Mouse (Mus musculus) lung, postnatal 0 days (tissue): Measurements from ENCODE around the gene Pcdh20. TPM values are rescaled to one million over a fixed set of nuclear protein-coding genes. Genes with fewer than 3 reads are reported as not detected.

Source experiments
- ATAC-seq: fragments of 200-750 bp; cut with Nextera tagmentation; 2 replicates; pipeline ENCODE4 v1.8.0; 2017; ENCODE audit warnings: moderate library complexity
- DNase-seq: peaks from one replicate; pipeline ENCODE4 v3.0.0-alpha.2; 2016; ENCODE audit warnings: low spot score
- H3K27ac ChIP-seq: fragments of 300-500 bp; sonication (generic); 2 replicates; pipeline ENCODE4 v1.5.1; 2014; ENCODE audit warnings: antibody characterized with exemption, mild to moderate bottlenecking, low read length, mixed read lengths
- H3K27me3 ChIP-seq: fragments of 300-500 bp; sonication (generic); replicated peaks from 2 replicates; pipeline ENCODE4 v1.6.1; 2014; ENCODE audit warnings: low read length, mixed read lengths; ENCODE audit not compliant: insufficient read depth
- H3K36me3 ChIP-seq: fragments of 300-500 bp; sonication (generic); 2 replicates; pipeline ENCODE4 v1.6.1; 2014; ENCODE audit warnings: low read length, mixed read lengths; ENCODE audit not compliant: insufficient read depth
- H3K4me1 ChIP-seq: fragments of 300-500 bp; sonication (generic); 2 replicates; pipeline ENCODE4 v1.6.1; 2014; ENCODE audit warnings: antibody characterized with exemption, low read depth, low read length, mixed read lengths; ENCODE audit not compliant: insufficient read depth
- H3K4me2 ChIP-seq: fragments of 300-500 bp; sonication (generic); replicated peaks from 2 replicates; pipeline ENCODE4 v1.6.1; 2014; ENCODE audit warnings: low read depth, mild to moderate bottlenecking, low read length, moderate library complexity, mixed read lengths
- H3K4me3 ChIP-seq: fragments of 300-500 bp; sonication (generic); 2 replicates; pipeline ENCODE4 v1.5.1; 2014; ENCODE audit warnings: low read depth, low read length
- H3K9ac ChIP-seq: fragments of 300-500 bp; sonication (generic); replicated peaks from 2 replicates; pipeline ENCODE4 v1.6.1; 2014; ENCODE audit warnings: low read depth, mild to moderate bottlenecking
- H3K9me3 ChIP-seq: fragments of 300-500 bp; sonication (generic); 2 replicates; pipeline ENCODE4 v1.6.1; 2016; ENCODE audit warnings: low read length, mixed read lengths
- CTCF ChIP-seq: IDR thresholded peaks from 2 replicates; pipeline ENCODE4 v1.5.1; 2016; ENCODE audit warnings: antibody characterized with exemption, mild to moderate bottlenecking
- EP300 ChIP-seq: IDR thresholded peaks from 2 replicates; pipeline ENCODE4 v1.6.1; 2016; ENCODE audit warnings: antibody characterized with exemption, mild to moderate bottlenecking, control low read depth
- WGBS: fragments of 180-500 bp; shearing (Covaris S2); extraction: QIAGEN DNeasy Blood & Tissue Kit; methylation state at CpG from one replicate; pipeline ENCODE4 v1.1.7; 2014; 5-methylcytosine and 5-hydroxymethylcytosine counted together
- polyA plus RNA-seq: library from polyadenylated mRNA; unstranded; fragments of >200 nt; fragmentation: Nextera tagmentation; extraction: Ambion mirVana; gene quantifications from 2 replicates; pipeline ENCODE4 v1.2.1, GENCODE M21; 2015

The Pcdh20 gene
- polyA plus RNA-seq, 1 experiment from 2014 or later: 1.2 TPM

GRCm38 (mm10) chr14:88463357-88463756 lies 7.8 kb downstream of the Pcdh20 start:
- ATAC-seq: no peak
- Histone ChIP-seq H3K36me3 (no peaks in the 10 kb centered on the region), H3K9ac (no peak overlapping the region), H3K27me3 (no peaks in the 10 kb centered on the region), H3K4me3 (no peak overlapping the region), H3K4me2 (no peak overlapping the region), H3K4me1 (no peaks in the 10 kb centered on the region), H3K27ac (no peak overlapping the region), H3K9me3 (no peaks in the 10 kb centered on the region)
- WGBS: 45% methylated on average over 2 of the region's 2 CpGs
- TF ChIP-seq CTCF (no peak), EP300 (no peak)
- DNase-seq: peak; percentile 30

GRCm38 (mm10) chr14:88462944-88463343 lies 8.3 kb downstream of the Pcdh20 start:
- Histone ChIP-seq H3K36me3 (no peaks in the 10 kb centered on the region), H3K27ac (no peak overlapping the region), H3K4me3 (no peak overlapping the region), H3K9me3 (no peaks in the 10 kb centered on the region), H3K27me3 (no peaks in the 10 kb centered on the region), H3K4me2 (no peak overlapping the region), H3K9ac (no peak overlapping the region), H3K4me1 (no peaks in the 10 kb centered on the region)
- ATAC-seq: no peak
- no peak for TF ChIP-seq CTCF
- no peak for DNase-seq
- WGBS: 76% methylated on average over 3 of the region's 3 CpGs

DNA sequence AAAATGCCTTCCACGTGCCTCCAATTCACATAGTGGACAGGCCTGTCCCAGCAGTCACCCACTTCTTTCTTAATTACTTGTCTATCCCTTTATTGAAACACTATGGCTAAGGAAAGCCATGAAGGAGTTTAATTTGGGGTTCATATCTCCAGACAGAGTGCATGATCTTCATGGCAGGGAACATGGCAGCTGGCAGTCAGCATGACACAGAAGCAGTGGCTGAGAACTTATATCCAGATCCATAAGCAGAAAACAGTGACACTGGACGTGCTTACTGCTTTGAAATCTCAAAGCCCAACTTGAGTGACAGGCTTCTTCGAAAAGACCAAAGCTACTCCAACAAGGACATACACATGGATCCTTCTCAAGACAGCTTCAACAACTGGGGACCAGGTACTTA lies 10.5 kb downstream of the Pcdh20 start:
- H3K9me3 ChIP-seq: no peaks in the 10 kb centered on the region
- H3K9ac ChIP-seq: no peak overlapping the region
- no peak overlapping the region for H3K4me2 ChIP-seq
- WGBS: 71% methylated on average over 3 of the region's 3 CpGs
- DNase-seq (no peak), ATAC-seq (no peak)
- no peak overlapping the region for H3K4me3 ChIP-seq
- no peaks in the 10 kb centered on the region for H3K4me1 ChIP-seq
- H3K27me3 ChIP-seq: no peaks in the 10 kb centered on the region
- H3K27ac ChIP-seq: no peak overlapping the region
- TF ChIP-seq CTCF: no peak
- no peak for TF ChIP-seq EP300
- H3K36me3 ChIP-seq: no peaks in the 10 kb centered on the region

GRCm38 (mm10) chr14:88443304-88443703 lies 27.9 kb downstream of the Pcdh20 start:
- no peak overlapping the region for H3K27ac ChIP-seq
- H3K9ac ChIP-seq: no peak overlapping the region
- no peaks in the 10 kb centered on the region for H3K4me1 ChIP-seq
- H3K27me3 ChIP-seq: no peaks in the 10 kb centered on the region
- H3K4me2 ChIP-seq: no peak overlapping the region
- DNase-seq (no peak), ATAC-seq (no peak)
- no peak overlapping the region for H3K4me3 ChIP-seq
- no peaks in the 10 kb centered on the region for H3K36me3 ChIP-seq
- no peaks in the 10 kb centered on the region for H3K9me3 ChIP-seq
- TF ChIP-seq CTCF (no peak), EP300 (no peak)
- WGBS: 69% methylated on average over 5 of the region's 5 CpGs

DNA sequence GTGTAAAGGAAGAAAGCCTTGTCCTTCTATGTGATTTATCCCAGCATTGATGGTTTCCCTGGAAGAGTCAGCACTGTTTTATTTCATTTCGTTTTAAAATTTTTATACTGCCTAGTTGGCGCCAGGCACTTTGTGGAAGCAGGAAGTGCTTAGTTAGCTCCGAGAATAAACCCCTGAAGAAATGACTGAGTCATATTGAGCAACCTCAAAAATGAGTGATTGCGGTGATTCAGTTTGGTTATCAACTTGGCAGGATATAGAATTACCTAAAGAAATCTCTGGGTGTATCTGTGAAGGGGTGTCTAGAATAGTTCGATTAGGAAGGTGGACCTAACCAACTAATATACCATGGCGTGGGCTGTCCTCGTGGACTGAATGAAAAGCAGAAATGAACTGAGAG lies 41.8 kb downstream of the Pcdh20 start:
- WGBS: 82% methylated on average over 7 of the region's 7 CpGs
- H3K27me3 ChIP-seq: no peaks in the 10 kb centered on the region
- no peak for ATAC-seq

DNA sequence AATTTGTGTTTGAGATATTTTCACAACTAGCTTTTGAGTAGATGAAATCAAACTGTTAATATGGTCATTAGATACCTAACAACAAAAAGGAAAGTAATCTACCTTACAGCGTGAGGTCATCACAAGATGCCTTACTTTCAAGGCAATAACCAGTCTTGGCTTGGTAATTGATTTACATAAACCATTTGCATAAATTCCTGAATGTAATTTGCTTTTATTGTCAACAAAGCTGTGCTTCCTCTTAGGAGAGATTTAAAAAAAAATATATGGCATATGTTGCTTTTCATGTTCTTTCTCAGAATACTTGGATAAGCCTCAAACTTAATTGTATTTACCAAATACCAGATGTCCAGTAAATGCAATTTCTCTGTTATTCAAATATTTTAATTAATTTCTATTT lies 43.8 kb downstream of the Pcdh20 start:
- no peaks in the 10 kb centered on the region for H3K36me3 ChIP-seq
- no peaks in the 10 kb centered on the region for H3K27me3 ChIP-seq
- ATAC-seq (no peak), DNase-seq (no peak)
- no peak overlapping the region for H3K4me2 ChIP-seq
- no peak overlapping the region for H3K9ac ChIP-seq
- H3K9me3 ChIP-seq: no peaks in the 10 kb centered on the region
- no peak overlapping the region for H3K27ac ChIP-seq
- no peak overlapping the region for H3K4me3 ChIP-seq
- 83% methylated on average over 1 of the region's 1 CpGs for WGBS
- H3K4me1 ChIP-seq: no peaks in the 10 kb centered on the region
- TF ChIP-seq EP300 (no peak), CTCF (no peak)

More for the DNA sequence above, 41.8 kb downstream of the Pcdh20 start:
- Histone ChIP-seq H3K4me3 (no peak overlapping the region), H3K9ac (no peak overlapping the region), H3K4me1 (no peaks in the 10 kb centered on the region), H3K4me2 (no peak overlapping the region), H3K27ac (no peak overlapping the region), H3K9me3 (no peaks in the 10 kb centered on the region), H3K36me3 (no peaks in the 10 kb centered on the region)
- DNase-seq: no peak
- TF ChIP-seq EP300: no peak
- TF ChIP-seq CTCF: no peak
